Mouse (Mus musculus): ENCODE measurements at regions not wholly inside any gene's neighbourhood (a gene's known extent, or its start where the extent isn't known, plus 50 kb on each side); places are given as distances from the start of the nearest gene placed in this dataset.

GRCm38 (mm10) chr1:90273629-90273928, 69.8 kb downstream of the Ackr3 start:
- H3K27me3 ChIP-seq (ENCODE audit: control insufficient read depth, insufficient read depth, low read length) = no peaks in the 10 kb centered on the region
- DNase-seq = no peak
- H3K4me3 ChIP-seq (ENCODE audit: control insufficient read depth, insufficient read depth, low read length) = no peak overlapping the region
- no peaks in the 10 kb centered on the region for H3K4me1 ChIP-seq (replicated peaks; ENCODE audit: control insufficient read depth, insufficient read depth, low read length)
- TF ChIP-seq CTCF (IDR thresholded peaks at IDR 0.05; ENCODE audit: borderline replicate concordance, control insufficient read depth, extremely low read depth, insufficient read depth, low read length, poor library complexity) (no peak), POLR2A (IDR thresholded peaks at IDR 0.05; ENCODE audit: control insufficient read depth, extremely low read depth, insufficient read depth, low read length, poor library complexity) (no peak)
- H3K36me3 ChIP-seq (ENCODE audit: control insufficient read depth, insufficient read depth, low read length) = no peaks in the 10 kb centered on the region
- H3K27ac ChIP-seq (ENCODE audit: control insufficient read depth, insufficient read depth, low read length) = no peak overlapping the region

GRCm38 (mm10) chr1:90274968-90275651, 71.3 kb downstream of the Ackr3 start:
- Histone ChIP-seq H3K27ac (ENCODE audit: control insufficient read depth, insufficient read depth, low read length) (no peak overlapping the region), H3K27me3 (ENCODE audit: control insufficient read depth, insufficient read depth, low read length) (no peaks in the 10 kb centered on the region), H3K4me3 (ENCODE audit: control insufficient read depth, insufficient read depth, low read length) (no peak overlapping the region), H3K36me3 (ENCODE audit: control insufficient read depth, insufficient read depth, low read length) (no peaks in the 10 kb centered on the region), H3K4me1 (replicated peaks; ENCODE audit: control insufficient read depth, insufficient read depth, low read length) (no peaks in the 10 kb centered on the region)
- no peak for TF ChIP-seq POLR2A (IDR thresholded peaks at IDR 0.05; ENCODE audit: control insufficient read depth, extremely low read depth, insufficient read depth, low read length, poor library complexity)
- TF ChIP-seq CTCF (IDR thresholded peaks at IDR 0.05; ENCODE audit: borderline replicate concordance, control insufficient read depth, extremely low read depth, insufficient read depth, low read length, poor library complexity) = no peak
- 87% methylated on average over 9 of the region's 9 CpGs for WGBS
- DNase-seq = no peak

GRCm38 (mm10) chr1:90275786-90276520, 72.2 kb downstream of the Ackr3 start:
- DNase-seq = no peak
- TF ChIP-seq CTCF (IDR thresholded peaks at IDR 0.05; ENCODE audit: borderline replicate concordance, control insufficient read depth, extremely low read depth, insufficient read depth, low read length, poor library complexity) (no peak), POLR2A (IDR thresholded peaks at IDR 0.05; ENCODE audit: control insufficient read depth, extremely low read depth, insufficient read depth, low read length, poor library complexity) (no peak)

GRCm38 (mm10) chr1:90277486-90278255, 73.9 kb downstream of the Ackr3 start:
- DNase-seq = no peak
- no peak overlapping the region for H3K4me3 ChIP-seq (ENCODE audit: control insufficient read depth, insufficient read depth, low read length)
- no peaks in the 10 kb centered on the region for H3K27me3 ChIP-seq (ENCODE audit: control insufficient read depth, insufficient read depth, low read length)
- no peaks in the 10 kb centered on the region for H3K4me1 ChIP-seq (replicated peaks; ENCODE audit: control insufficient read depth, insufficient read depth, low read length)
- H3K36me3 ChIP-seq (ENCODE audit: control insufficient read depth, insufficient read depth, low read length) = no peaks in the 10 kb centered on the region
- no peak overlapping the region for H3K27ac ChIP-seq (ENCODE audit: control insufficient read depth, insufficient read depth, low read length)
- TF ChIP-seq CTCF (IDR thresholded peaks at IDR 0.05; ENCODE audit: borderline replicate concordance, control insufficient read depth, extremely low read depth, insufficient read depth, low read length, poor library complexity) (no peak), POLR2A (IDR thresholded peaks at IDR 0.05; ENCODE audit: control insufficient read depth, extremely low read depth, insufficient read depth, low read length, poor library complexity) (no peak)
- WGBS = 90% methylated on average over 18 of the region's 18 CpGs

More at GRCm38 (mm10) chr1:90275786-90276520, 72.2 kb downstream of the Ackr3 start:
- H3K27ac ChIP-seq (ENCODE audit: control insufficient read depth, insufficient read depth, low read length) = no peak overlapping the region
- H3K27me3 ChIP-seq (ENCODE audit: control insufficient read depth, insufficient read depth, low read length) = no peaks in the 10 kb centered on the region
- 95% methylated on average over 16 of the region's 16 CpGs for WGBS
- H3K4me3 ChIP-seq (ENCODE audit: control insufficient read depth, insufficient read depth, low read length) = no peak overlapping the region
- H3K36me3 ChIP-seq (ENCODE audit: control insufficient read depth, insufficient read depth, low read length) = no peaks in the 10 kb centered on the region
- H3K4me1 ChIP-seq (replicated peaks; ENCODE audit: control insufficient read depth, insufficient read depth, low read length) = no peaks in the 10 kb centered on the region

DNA sequence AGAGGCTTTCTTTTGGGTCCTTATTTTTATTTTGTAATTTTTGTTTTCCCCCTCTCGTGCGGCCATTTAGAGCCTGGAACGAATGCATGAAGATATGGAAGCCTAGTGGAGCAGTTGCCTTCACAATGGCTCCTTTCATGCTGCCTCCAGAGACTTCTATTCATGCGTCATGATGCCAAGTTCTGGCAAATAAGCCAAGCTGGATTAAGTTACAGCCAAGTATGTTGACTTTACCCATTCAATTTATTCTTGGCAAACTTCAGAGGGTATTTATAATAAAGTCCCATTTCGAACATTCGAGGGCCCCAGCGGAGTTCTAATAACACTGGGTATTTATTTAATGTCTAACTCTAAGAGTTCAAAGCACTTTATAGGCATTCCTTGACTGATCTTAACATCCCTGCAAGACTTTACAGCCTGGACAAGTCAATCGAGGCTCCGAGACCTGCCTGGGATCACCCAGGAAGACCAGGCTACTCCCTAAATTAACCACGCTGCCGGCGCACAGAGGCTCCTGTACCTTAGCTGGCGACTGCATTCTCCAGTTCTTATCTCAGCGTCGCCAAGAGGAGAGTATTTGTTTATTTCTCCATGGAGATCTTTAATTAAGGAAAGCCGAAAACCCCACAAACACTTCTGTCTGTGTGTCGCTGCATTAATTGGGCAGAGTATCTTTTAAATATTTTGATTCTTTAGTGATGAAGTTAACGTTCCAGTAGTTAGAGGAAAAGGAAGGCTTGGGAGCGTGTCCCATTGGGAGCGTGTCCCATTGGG, 75.5 kb downstream of the Ackr3 start:
- WGBS = 85% methylated on average over 20 of the region's 20 CpGs
- Histone ChIP-seq H3K4me1 (replicated peaks; ENCODE audit: control insufficient read depth, insufficient read depth, low read length) (no peaks in the 10 kb centered on the region; the same call in 1 of the 2 replicates), H3K4me3 (ENCODE audit: control insufficient read depth, insufficient read depth, low read length) (no peak overlapping the region), H3K36me3 (ENCODE audit: control insufficient read depth, insufficient read depth, low read length) (no peaks in the 10 kb centered on the region), H3K27me3 (ENCODE audit: control insufficient read depth, insufficient read depth, low read length) (no peaks in the 10 kb centered on the region), H3K27ac (ENCODE audit: control insufficient read depth, insufficient read depth, low read length) (no peak overlapping the region)
- no peak for TF ChIP-seq POLR2A (IDR thresholded peaks at IDR 0.05; ENCODE audit: control insufficient read depth, extremely low read depth, insufficient read depth, low read length, poor library complexity)
- no peak for TF ChIP-seq CTCF (IDR thresholded peaks at IDR 0.05; ENCODE audit: borderline replicate concordance, control insufficient read depth, extremely low read depth, insufficient read depth, low read length, poor library complexity)
- no peak for DNase-seq

DNA sequence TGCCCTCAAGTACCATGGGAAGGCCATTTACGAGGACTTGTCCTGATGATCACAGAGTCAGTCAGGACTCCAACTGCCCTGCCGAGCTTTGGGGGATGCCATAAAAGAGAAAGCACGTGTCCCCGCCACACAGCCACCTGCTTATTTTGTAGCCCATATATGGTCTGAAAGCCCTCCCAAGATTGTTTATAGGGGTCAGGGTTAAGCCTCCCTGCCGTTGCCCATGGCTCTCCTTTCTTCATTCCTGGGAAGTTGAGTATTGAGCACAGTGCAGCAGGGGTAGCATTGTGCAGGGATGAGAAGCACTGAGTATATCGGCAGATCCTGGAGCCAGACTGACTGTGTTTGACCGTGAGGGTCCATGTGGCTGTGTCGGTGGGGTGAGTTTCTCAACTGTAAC, 76.4 kb downstream of the Ackr3 start:
- 70% methylated on average over 8 of the region's 8 CpGs for WGBS
- H3K27ac ChIP-seq (ENCODE audit: control insufficient read depth, insufficient read depth, low read length) = no peak overlapping the region
- no peak for TF ChIP-seq POLR2A (IDR thresholded peaks at IDR 0.05; ENCODE audit: control insufficient read depth, extremely low read depth, insufficient read depth, low read length, poor library complexity)
- TF ChIP-seq CTCF (IDR thresholded peaks at IDR 0.05; ENCODE audit: borderline replicate concordance, control insufficient read depth, extremely low read depth, insufficient read depth, low read length, poor library complexity) = no peak
- no peak for DNase-seq
- H3K4me3 ChIP-seq (ENCODE audit: control insufficient read depth, insufficient read depth, low read length) = no peak overlapping the region
- no peaks in the 10 kb centered on the region; the same call in 1 of the 2 replicates for H3K4me1 ChIP-seq (replicated peaks; ENCODE audit: control insufficient read depth, insufficient read depth, low read length)
- H3K36me3 ChIP-seq (ENCODE audit: control insufficient read depth, insufficient read depth, low read length) = no peaks in the 10 kb centered on the region
- H3K27me3 ChIP-seq (ENCODE audit: control insufficient read depth, insufficient read depth, low read length) = no peaks in the 10 kb centered on the region
